Mouse (Mus musculus): ENCODE data around the gene Ext2. TPM values are rescaled to one million over a fixed set of nuclear protein-coding genes. Genes with fewer than 3 reads are reported as not detected.

The Ext2 gene
- polyA plus RNA-seq, 1 experiment, result not detected

DNA sequence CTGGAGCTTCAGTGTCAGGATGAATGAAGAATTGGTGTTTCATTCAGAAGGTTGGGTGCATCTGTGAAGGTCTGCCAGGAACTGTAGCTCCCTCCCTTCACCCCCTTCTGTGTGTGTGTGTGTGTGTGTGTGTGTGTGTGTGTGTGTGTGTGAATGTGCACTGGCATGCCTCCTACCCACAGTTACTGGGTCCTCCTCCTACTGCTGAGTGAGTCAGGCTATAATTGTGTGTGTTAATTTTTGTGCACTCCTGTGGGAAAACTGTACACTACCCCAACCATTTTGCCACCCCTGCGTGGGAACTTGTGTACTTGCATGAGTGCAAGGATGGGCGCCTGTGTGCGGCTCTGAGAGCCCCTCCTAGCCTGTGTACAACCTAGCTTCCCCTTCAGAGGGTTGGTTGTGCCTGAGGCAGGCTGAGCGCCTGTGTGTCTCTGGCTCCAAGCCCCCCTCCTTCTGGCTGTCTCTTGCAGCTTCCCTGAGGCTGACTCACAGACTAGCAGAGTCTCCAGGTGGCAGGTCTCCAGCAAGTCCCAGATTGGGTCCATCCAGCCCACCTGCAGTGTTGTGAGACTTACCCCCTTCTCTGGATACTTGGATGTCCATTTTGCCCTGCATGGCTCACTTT is 173.0 kb downstream of the Ext2 start:
- no peak overlapping the region for H3K27ac ChIP-seq (ENCODE audit: insufficient read depth, low read depth, low read length)
- no peak overlapping the region for H3K4me3 ChIP-seq (ENCODE audit: insufficient read depth, low read depth, low read length)
- whole genome bisulfite sequencing, result 34% methylated on average over 4 of the region's 4 CpGs
- TF ChIP-seq POLR2A (IDR thresholded peaks at IDR 0.05; ENCODE audit: insufficient read depth, low read depth, low read length) (no peak), CTCF (IDR thresholded peaks at IDR 0.05; ENCODE audit: insufficient read depth, low read depth, low read length) (no peak)
- H3K4me1 ChIP-seq (ENCODE audit: control insufficient read depth, insufficient read depth, low read length), result peaks cover 16% of the 10 kb centered on the region

DNA sequence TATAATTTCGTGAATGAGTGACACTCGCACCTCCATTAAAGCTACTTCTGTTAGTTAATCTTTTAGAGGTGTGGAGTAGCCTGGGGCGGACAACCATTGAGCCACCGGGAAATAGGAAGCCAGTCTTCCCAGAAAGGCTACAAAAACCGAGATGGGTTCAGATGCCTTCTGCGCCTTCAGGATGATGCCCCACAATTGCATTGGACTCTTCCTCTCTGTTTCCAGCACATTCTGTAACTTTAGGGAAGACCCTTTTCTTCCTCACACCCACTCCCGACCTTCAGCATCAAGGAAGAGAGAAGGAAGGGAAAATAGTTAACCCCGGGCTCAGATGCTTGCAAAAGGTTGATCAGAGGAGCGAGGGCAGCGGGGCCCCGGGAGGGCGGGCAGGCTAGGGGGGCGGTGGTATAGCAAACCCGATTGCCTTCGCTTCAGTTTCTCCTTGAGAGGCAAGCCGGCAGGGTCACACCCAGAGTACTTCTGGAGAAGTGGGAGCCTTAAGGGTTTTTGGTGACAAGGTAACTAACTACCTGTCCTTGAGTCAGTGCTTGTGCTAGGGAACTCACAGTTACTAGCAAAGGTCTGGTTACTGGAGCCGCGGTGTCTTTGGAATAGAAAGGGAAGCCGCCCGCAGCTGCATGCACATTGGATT is 174.3 kb downstream of the Ext2 start:
- Histone ChIP-seq H3K27ac (ENCODE audit: insufficient read depth, low read depth, low read length) (no peak overlapping the region), H3K4me3 (ENCODE audit: insufficient read depth, low read depth, low read length) (no peak overlapping the region), H3K4me1 (ENCODE audit: control insufficient read depth, insufficient read depth, low read length) (peaks cover 20% of the 10 kb centered on the region)
- TF ChIP-seq CTCF (IDR thresholded peaks at IDR 0.05; ENCODE audit: insufficient read depth, low read depth, low read length) (no peak), POLR2A (IDR thresholded peaks at IDR 0.05; ENCODE audit: insufficient read depth, low read depth, low read length) (no peak)
- WGBS, result 5% methylated on average over 20 of the region's 20 CpGs

- Histone ChIP-seq H3K27ac (ENCODE audit: insufficient read depth, low read depth, low read length) (no peak overlapping the region), H3K4me1 (ENCODE audit: control insufficient read depth, insufficient read depth, low read length) (peaks cover 27% of the 10 kb centered on the region), H3K4me3 (ENCODE audit: insufficient read depth, low read depth, low read length) (peak overlapping the region; percentile 4)
- TF ChIP-seq POLR2A (IDR thresholded peaks at IDR 0.05; ENCODE audit: insufficient read depth, low read depth, low read length) (no peak), CTCF (IDR thresholded peaks at IDR 0.05; ENCODE audit: insufficient read depth, low read depth, low read length) (no peak)
- 5% methylated on average over 44 of the region's 44 CpGs for WGBS
These were observed 175.1 kb downstream of the Ext2 start for GRCm38 (mm10) chr2:93647051-93647923.

DNA sequence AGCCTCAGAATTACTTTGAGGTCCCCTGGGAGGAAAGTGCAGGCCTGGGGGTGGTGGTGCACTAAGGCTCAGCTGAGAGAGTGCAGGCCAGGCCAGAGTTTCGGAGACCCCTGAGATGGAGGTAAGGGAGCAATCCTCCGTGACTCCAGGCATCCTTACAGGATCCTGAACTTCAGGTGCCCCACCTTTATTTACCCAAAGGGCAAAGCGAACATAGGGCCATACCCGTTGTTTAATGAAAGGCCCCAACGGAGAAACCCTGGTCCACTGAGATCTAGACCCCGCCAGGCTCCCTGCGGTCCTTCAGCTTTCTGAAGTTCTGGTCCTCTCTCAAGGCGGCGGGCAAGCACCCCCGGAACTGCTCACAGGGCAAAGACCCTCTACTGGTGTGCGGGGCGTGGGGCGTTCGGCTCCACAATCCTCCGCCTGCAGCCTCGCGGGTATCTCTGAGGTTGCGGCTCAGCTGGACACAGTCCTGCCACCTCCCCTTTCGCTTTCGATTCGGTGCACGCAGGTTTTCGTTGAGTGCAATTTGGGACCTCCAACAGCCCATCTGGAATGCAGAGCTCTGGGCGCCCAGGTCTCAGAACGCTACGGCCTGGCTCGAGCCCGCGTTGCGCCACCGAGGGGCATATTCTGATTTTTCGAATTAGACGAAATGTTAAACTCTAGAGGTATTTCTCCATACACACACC is 176.6 kb downstream of the Ext2 start:
- Histone ChIP-seq H3K4me3 (ENCODE audit: insufficient read depth, low read depth, low read length) (peak overlapping the region; percentile 16; the same call in 1 of the 2 replicates), H3K27ac (ENCODE audit: insufficient read depth, low read depth, low read length) (no peak overlapping the region), H3K4me1 (ENCODE audit: control insufficient read depth, insufficient read depth, low read length) (peaks cover 27% of the 10 kb centered on the region)
- WGBS, result 18% methylated on average over 33 of the region's 33 CpGs
- TF ChIP-seq CTCF (IDR thresholded peaks at IDR 0.05; ENCODE audit: insufficient read depth, low read depth, low read length) (no peak), POLR2A (IDR thresholded peaks at IDR 0.05; ENCODE audit: insufficient read depth, low read depth, low read length) (no peak)

DNA sequence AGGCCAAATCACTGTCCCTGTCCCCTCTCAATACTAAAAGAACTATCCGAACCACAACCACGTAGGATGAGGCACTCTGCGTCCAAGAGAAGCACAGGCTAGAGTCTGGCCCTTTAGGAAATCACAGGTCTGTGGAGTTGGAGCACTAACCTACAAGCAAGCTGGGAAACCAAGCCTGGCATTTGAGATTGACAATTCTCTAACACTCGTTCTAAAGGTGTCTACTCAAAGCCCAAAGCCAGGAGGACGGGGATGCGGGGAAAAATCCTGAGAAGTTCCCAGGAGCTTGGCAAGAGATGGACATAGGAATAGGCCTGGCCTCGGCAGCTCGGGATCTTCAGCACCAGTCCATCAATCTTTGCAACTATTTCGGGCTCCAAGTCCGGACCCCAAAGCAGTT is 177.2 kb downstream of the Ext2 start:
- Histone ChIP-seq H3K4me3 (ENCODE audit: insufficient read depth, low read depth, low read length) (no peak overlapping the region), H3K4me1 (ENCODE audit: control insufficient read depth, insufficient read depth, low read length) (peaks cover 27% of the 10 kb centered on the region), H3K27ac (ENCODE audit: insufficient read depth, low read depth, low read length) (no peak overlapping the region)
- 68% methylated on average over 10 of the region's 10 CpGs for WGBS
- TF ChIP-seq CTCF (IDR thresholded peaks at IDR 0.05; ENCODE audit: insufficient read depth, low read depth, low read length) (no peak), POLR2A (IDR thresholded peaks at IDR 0.05; ENCODE audit: insufficient read depth, low read depth, low read length) (no peak)

- TF ChIP-seq CTCF (IDR thresholded peaks at IDR 0.05; ENCODE audit: insufficient read depth, low read depth, low read length), result no peak
- TF ChIP-seq POLR2A (IDR thresholded peaks at IDR 0.05; ENCODE audit: insufficient read depth, low read depth, low read length), result no peak
- WGBS, result 73% methylated on average over 6 of the region's 6 CpGs
- Histone ChIP-seq H3K4me1 (ENCODE audit: control insufficient read depth, insufficient read depth, low read length) (peaks cover 27% of the 10 kb centered on the region), H3K4me3 (ENCODE audit: insufficient read depth, low read depth, low read length) (no peak overlapping the region), H3K27ac (ENCODE audit: insufficient read depth, low read depth, low read length) (no peak overlapping the region)
These were observed 177.6 kb downstream of the Ext2 start for GRCm38 (mm10) chr2:93644731-93645130.

DNA sequence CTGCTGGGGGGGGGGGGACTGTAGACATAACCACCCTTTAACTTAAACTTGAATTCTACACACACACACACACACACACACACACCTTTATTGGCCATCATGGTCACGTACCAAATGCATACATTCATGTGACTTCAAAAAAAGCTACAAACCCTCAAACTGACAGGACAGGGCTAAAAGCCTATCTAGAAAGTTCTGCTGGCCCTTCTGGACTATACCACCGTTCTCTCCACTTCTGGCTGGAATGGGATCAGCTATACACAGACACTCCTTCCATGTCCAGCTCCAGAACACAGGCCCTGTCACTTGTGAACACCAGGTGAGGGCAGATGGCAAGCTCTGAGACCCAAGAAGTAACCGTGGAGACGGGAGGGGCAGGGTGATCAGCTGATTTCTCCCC is 178.1 kb downstream of the Ext2 start:
- Histone ChIP-seq H3K27ac (ENCODE audit: insufficient read depth, low read depth, low read length) (no peak overlapping the region), H3K4me3 (ENCODE audit: insufficient read depth, low read depth, low read length) (no peak overlapping the region), H3K4me1 (ENCODE audit: control insufficient read depth, insufficient read depth, low read length) (peaks cover 23% of the 10 kb centered on the region)
- 70% methylated on average over 4 of the region's 4 CpGs for WGBS
- no peak for TF ChIP-seq POLR2A (IDR thresholded peaks at IDR 0.05; ENCODE audit: insufficient read depth, low read depth, low read length)
- no peak for TF ChIP-seq CTCF (IDR thresholded peaks at IDR 0.05; ENCODE audit: insufficient read depth, low read depth, low read length)

- peak overlapping the region; percentile 34 for H3K4me3 ChIP-seq (ENCODE audit: insufficient read depth, low read depth, low read length)
- H3K27ac ChIP-seq (ENCODE audit: insufficient read depth, low read depth, low read length), result no peak overlapping the region
- WGBS, result 9% methylated on average over 28 of the region's 28 CpGs
- peaks cover 19% of the 10 kb centered on the region for H3K4me1 ChIP-seq (ENCODE audit: control insufficient read depth, insufficient read depth, low read length)
- TF ChIP-seq CTCF (IDR thresholded peaks at IDR 0.05; ENCODE audit: insufficient read depth, low read depth, low read length) (no peak), POLR2A (IDR thresholded peaks at IDR 0.05; ENCODE audit: insufficient read depth, low read depth, low read length) (no peak)
These were observed 179.0 kb downstream of the Ext2 start for GRCm38 (mm10) chr2:93643403-93643780.

Measured in olfactory bulb, adult 2 months (tissue).